Mouse (Mus musculus): Measurements from ENCODE around the gene Smim14. TPM values are rescaled to one million over a fixed set of nuclear protein-coding genes. Genes with fewer than 3 reads are reported as not detected.
A peak's percentile ranks its signal among the peaks of the same experiment; 100 is the strongest.

The Smim14 gene
- polyA plus RNA-seq, 1 experiment from 2014 or later: 250 TPM

GRCm38 (mm10) chr5:65513506-65513905 lies 23.5 kb downstream of the Smim14 start:
- TF ChIP-seq CTCF (IDR thresholded peaks at IDR 0.05; ENCODE audit: low read depth): no peak
- Histone ChIP-seq H3K27ac (ENCODE audit: low read depth, low read length) (no peak overlapping the region), H3K36me3 (ENCODE audit: control insufficient read depth, insufficient read depth) (no peaks in the 10 kb centered on the region), H3K4me3 (ENCODE audit: low read depth, low read length) (no peak overlapping the region), H3K9ac (ENCODE audit: low read depth, low read length) (no peak overlapping the region), H3K4me2 (replicated peaks; ENCODE audit: low read depth) (no peak overlapping the region), H3K27me3 (replicated peaks; ENCODE audit: control insufficient read depth, insufficient read depth, low read length) (no peaks in the 10 kb centered on the region), H3K4me1 (replicated peaks; ENCODE audit: control insufficient read depth, insufficient read depth, low read length) (no peaks in the 10 kb centered on the region), H3K9me3 (ENCODE audit: control insufficient read depth) (0 out of 2 replicates have a peak, but pooled peaks cover 3% of the 10 kb centered on the region)
- no peak for ATAC-seq
- 54% methylated on average over 3 of the region's 3 CpGs for WGBS

- no peak for ATAC-seq
- H3K4me2 ChIP-seq (replicated peaks; ENCODE audit: low read depth): no peak overlapping the region
- no peaks in the 10 kb centered on the region for H3K36me3 ChIP-seq (ENCODE audit: control insufficient read depth, insufficient read depth)
- no peaks in the 10 kb centered on the region for H3K27me3 ChIP-seq (replicated peaks; ENCODE audit: control insufficient read depth, insufficient read depth, low read length)
- H3K4me1 ChIP-seq (replicated peaks; ENCODE audit: control insufficient read depth, insufficient read depth, low read length): no peaks in the 10 kb centered on the region
- no peak overlapping the region for H3K27ac ChIP-seq (ENCODE audit: low read depth, low read length)
- TF ChIP-seq CTCF (IDR thresholded peaks at IDR 0.05; ENCODE audit: low read depth): no peak
- H3K9me3 ChIP-seq (ENCODE audit: control insufficient read depth): 0 out of 2 replicates have a peak, but pooled peaks cover 3% of the 10 kb centered on the region
- H3K4me3 ChIP-seq (ENCODE audit: low read depth, low read length): no peak overlapping the region
- 78% methylated on average over 8 of the region's 8 CpGs for whole genome bisulfite sequencing
- no peak overlapping the region for H3K9ac ChIP-seq (ENCODE audit: low read depth, low read length)
Measured at GRCm38 (mm10) chr5:65508395-65508794, 28.6 kb downstream of the Smim14 start.

DNA sequence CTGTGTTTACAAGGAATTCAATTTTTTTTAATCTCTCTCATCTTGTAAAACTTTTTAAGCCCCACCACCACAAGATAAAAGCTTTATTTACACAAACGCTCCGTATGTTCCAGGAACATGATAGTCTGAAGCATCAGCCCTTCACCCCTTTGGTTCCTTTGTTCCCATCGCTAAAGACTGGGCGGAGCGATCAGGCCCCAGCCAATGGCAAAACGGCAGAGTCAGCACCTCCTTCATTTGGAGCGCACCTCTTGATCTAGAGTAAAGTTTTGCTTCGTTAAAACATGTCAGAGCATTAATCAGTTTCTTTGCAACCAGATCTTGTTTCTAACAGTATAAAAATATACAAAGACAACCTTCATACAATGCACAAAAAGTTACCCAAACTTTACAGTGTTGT lies 31.2 kb downstream of the Smim14 start:
- TF ChIP-seq CTCF (IDR thresholded peaks at IDR 0.05; ENCODE audit: low read depth): no peak
- Histone ChIP-seq H3K36me3 (ENCODE audit: control insufficient read depth, insufficient read depth) (no peaks in the 10 kb centered on the region), H3K4me3 (ENCODE audit: low read depth, low read length) (no peak overlapping the region), H3K27me3 (replicated peaks; ENCODE audit: control insufficient read depth, insufficient read depth, low read length) (no peaks in the 10 kb centered on the region), H3K4me1 (replicated peaks; ENCODE audit: control insufficient read depth, insufficient read depth, low read length) (no peaks in the 10 kb centered on the region), H3K9ac (ENCODE audit: low read depth, low read length) (no peak overlapping the region), H3K9me3 (ENCODE audit: control insufficient read depth) (no peaks in the 10 kb centered on the region), H3K4me2 (replicated peaks; ENCODE audit: low read depth) (peak overlapping the region; percentile 51), H3K27ac (ENCODE audit: low read depth, low read length) (no peak overlapping the region)
- WGBS: 14% methylated on average over 8 of the region's 8 CpGs
- ATAC-seq: no peak

DNA sequence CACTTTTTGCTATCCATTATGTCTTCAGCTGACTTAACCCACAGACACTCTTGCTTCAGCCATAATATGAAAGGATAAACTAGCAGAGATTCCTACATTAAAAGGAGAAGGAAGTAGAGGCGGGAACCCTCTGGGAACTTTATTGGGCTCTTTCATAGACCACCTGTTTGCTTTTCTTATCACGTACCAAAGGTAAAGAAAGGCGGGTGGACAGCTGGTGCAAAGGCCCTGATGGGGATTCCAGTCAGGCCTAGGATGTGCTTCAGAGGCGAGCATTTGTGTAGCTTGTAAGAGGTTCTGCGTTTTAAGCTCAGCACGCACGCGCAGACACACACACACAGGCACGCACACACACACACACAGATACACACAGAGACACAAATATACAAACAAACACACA lies 35.6 kb downstream of the Smim14 start:
- Histone ChIP-seq H3K27ac (ENCODE audit: low read depth, low read length) (no peak overlapping the region), H3K9me3 (ENCODE audit: control insufficient read depth) (no peaks in the 10 kb centered on the region), H3K36me3 (ENCODE audit: control insufficient read depth, insufficient read depth) (no peaks in the 10 kb centered on the region), H3K9ac (ENCODE audit: low read depth, low read length) (no peak overlapping the region), H3K4me2 (replicated peaks; ENCODE audit: low read depth) (no peak overlapping the region), H3K4me3 (ENCODE audit: low read depth, low read length) (no peak overlapping the region), H3K4me1 (replicated peaks; ENCODE audit: control insufficient read depth, insufficient read depth, low read length) (no peaks in the 10 kb centered on the region), H3K27me3 (replicated peaks; ENCODE audit: control insufficient read depth, insufficient read depth, low read length) (no peaks in the 10 kb centered on the region)
- WGBS: 61% methylated on average over 9 of the region's 9 CpGs
- no peak for TF ChIP-seq CTCF (IDR thresholded peaks at IDR 0.05; ENCODE audit: low read depth)
- ATAC-seq: no peak

DNA sequence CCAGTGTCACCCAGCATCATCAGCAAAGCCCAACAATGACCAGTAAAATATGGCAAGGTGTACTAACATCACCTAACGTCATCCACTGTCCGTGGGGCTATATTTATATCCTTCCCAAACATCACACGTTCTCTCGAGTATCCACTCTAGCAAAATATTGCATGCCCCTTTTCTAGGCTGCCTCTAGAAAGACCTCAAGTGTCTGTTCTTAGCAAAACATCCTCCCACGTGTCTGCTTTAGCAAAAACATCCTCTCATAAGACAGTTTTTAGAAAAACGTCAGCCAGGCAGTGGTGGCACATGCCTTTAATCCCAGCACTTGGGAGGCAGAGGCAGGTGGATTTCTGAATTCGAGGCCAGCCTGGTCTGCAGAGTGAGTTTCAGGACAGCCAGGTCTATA lies 36.8 kb downstream of the Smim14 start:
- Histone ChIP-seq H3K27ac (ENCODE audit: low read depth, low read length) (no peak overlapping the region), H3K4me3 (ENCODE audit: low read depth, low read length) (no peak overlapping the region), H3K4me1 (replicated peaks; ENCODE audit: control insufficient read depth, insufficient read depth, low read length) (no peaks in the 10 kb centered on the region), H3K27me3 (replicated peaks; ENCODE audit: control insufficient read depth, insufficient read depth, low read length) (no peaks in the 10 kb centered on the region), H3K4me2 (replicated peaks; ENCODE audit: low read depth) (no peak overlapping the region), H3K36me3 (ENCODE audit: control insufficient read depth, insufficient read depth) (no peaks in the 10 kb centered on the region), H3K9ac (ENCODE audit: low read depth, low read length) (no peak overlapping the region), H3K9me3 (ENCODE audit: control insufficient read depth) (no peaks in the 10 kb centered on the region)
- WGBS: 84% methylated on average over 7 of the region's 7 CpGs
- TF ChIP-seq CTCF (IDR thresholded peaks at IDR 0.05; ENCODE audit: low read depth): no peak
- no peak for ATAC-seq

GRCm38 (mm10) chr5:65492716-65493531 lies 44.1 kb downstream of the Smim14 start, which contains the start of gene Gm43552:
Gene Gm43552, minus strand, starts transcription at chr5:65492833.
- peak within 1 kb of the TSS; percentile 63 for H3K4me2 ChIP-seq (replicated peaks; ENCODE audit: low read depth)
- ATAC-seq: peak; percentile 96
- H3K9ac ChIP-seq (ENCODE audit: low read depth, low read length): peak within 1 kb of the TSS; percentile 98
- H3K9me3 ChIP-seq (ENCODE audit: control insufficient read depth): no peaks in the 10 kb centered on the region
- WGBS: under 1% methylated on average over 66 of the region's 69 CpGs
- H3K36me3 ChIP-seq (ENCODE audit: control insufficient read depth, insufficient read depth): no peaks in the 10 kb centered on the region
- no peaks in the 10 kb centered on the region for H3K4me1 ChIP-seq (replicated peaks; ENCODE audit: control insufficient read depth, insufficient read depth, low read length)
- peak within 1 kb of the TSS; percentile 94 for H3K4me3 ChIP-seq (ENCODE audit: low read depth, low read length)
- H3K27me3 ChIP-seq (replicated peaks; ENCODE audit: control insufficient read depth, insufficient read depth, low read length): no peaks in the 10 kb centered on the region
- peak within 1 kb of the TSS; percentile 99 for H3K27ac ChIP-seq (ENCODE audit: low read depth, low read length)
- no peak for TF ChIP-seq CTCF (IDR thresholded peaks at IDR 0.05; ENCODE audit: low read depth)
